Mouse (Mus musculus): ENCODE data around the gene Prkd3. TPM values are rescaled to one million over a fixed set of nuclear protein-coding genes. Genes with fewer than 3 reads are reported as not detected.

Gene Prkd3
- total and polyA plus RNA-seq, 3 experiments: 4.8 to 5.7 TPM; not detected in 1

- peak overlapping the region; percentile 84 to 86 for H3K4me3 ChIP-seq (ENCODE audit: control insufficient read depth in 1 of 2, insufficient read depth in 1 of 2, low read depth in 2 of 2, low read length in 2 of 2)
- peaks cover 8 to 14% of the 10 kb centered on the region in 2 experiments for H3K4me1 ChIP-seq (ENCODE audit: control insufficient read depth in 1 of 2, insufficient read depth in 2 of 2, low read length in 2 of 2)
- no peaks in the 10 kb centered on the region for H3K9me3 ChIP-seq (replicated peaks; ENCODE audit: insufficient read depth, low read length)
- no peak for TF ChIP-seq CHD1 (IDR thresholded peaks at IDR 0.05; ENCODE audit: low read depth, low read length)
- TF ChIP-seq NRF1 (IDR thresholded peaks at IDR 0.05; ENCODE audit: insufficient read depth, low read depth, low read length, poor library complexity, severe bottlenecking): no peak
- TF ChIP-seq SIN3A (IDR thresholded peaks at IDR 0.05; ENCODE audit: low read length): no peak
- TF ChIP-seq NELFE (IDR thresholded peaks at IDR 0.05; ENCODE audit: low read depth, low read length): 0 out of 2 replicates have a peak, but pooled peaks have one; percentile 6
- peak in 1 of 2 experiments; percentile 59; a peak in 1 of 4 replicates for TF ChIP-seq POLR2A (IDR thresholded peaks at IDR 0.05; ENCODE audit: control insufficient read depth in 1 of 2, insufficient read depth in 1 of 2, low read depth in 1 of 2, low read length in 2 of 2, poor library complexity in 1 of 2)
- TF ChIP-seq MAFK (IDR thresholded peaks at IDR 0.05; ENCODE audit: borderline replicate concordance, low read depth, low read length): no peak
- no peak for TF ChIP-seq UBTF (IDR thresholded peaks at IDR 0.05; ENCODE audit: borderline replicate concordance, insufficient read depth, low read depth, low read length)
- no peak for TF ChIP-seq MXI1 (IDR thresholded peaks at IDR 0.05; ENCODE audit: low read depth, low read length)
- no peak for TF ChIP-seq MAX (IDR thresholded peaks at IDR 0.05; ENCODE audit: low read length)
- TF ChIP-seq MYC (IDR thresholded peaks at IDR 0.05; ENCODE audit: low read depth, low read length): no peak
- DNase-seq (ENCODE audit: low read depth, low spot score): no peak
- H3K79me2 ChIP-seq (ENCODE audit: control insufficient read depth, insufficient read depth, low read length, poor library complexity): peaks cover 38% of the 10 kb centered on the region
- peaks cover 7 to 32% of the 10 kb centered on the region in 2 experiments for H3K36me3 ChIP-seq (ENCODE audit: control insufficient read depth in 1 of 2, insufficient read depth in 2 of 2, low read length in 2 of 2)
- no peak overlapping the region for H3K27ac ChIP-seq (ENCODE audit: control insufficient read depth, low read depth, low read length)
- no peaks in the 10 kb centered on the region for H3K27me3 ChIP-seq (ENCODE audit: control insufficient read depth in 1 of 2, insufficient read depth in 2 of 2, low read length in 2 of 2)
- H3K9ac ChIP-seq (ENCODE audit: control insufficient read depth, low read depth, low read length, poor library complexity, severe bottlenecking): peak overlapping the region; percentile 72
These were observed 83.3 kb downstream of the Prkd3 start for GRCm38 (mm10) chr17:78937229-78937853.

- Histone ChIP-seq H3K27ac (ENCODE audit: control insufficient read depth, low read depth, low read length) (peak within 1 kb of the TSS; percentile 66), H3K36me3 (ENCODE audit: control insufficient read depth in 1 of 2, insufficient read depth in 2 of 2, low read length in 2 of 2) (peaks cover 7 to 32% of the 10 kb centered on the region in 2 experiments), H3K9me3 (replicated peaks; ENCODE audit: insufficient read depth, low read length) (no peaks in the 10 kb centered on the region), H3K27me3 (ENCODE audit: control insufficient read depth in 1 of 2, insufficient read depth in 2 of 2, low read length in 2 of 2) (no peaks in the 10 kb centered on the region), H3K79me2 (ENCODE audit: control insufficient read depth, insufficient read depth, low read length, poor library complexity) (peaks cover 42% of the 10 kb centered on the region), H3K4me1 (ENCODE audit: control insufficient read depth in 1 of 2, insufficient read depth in 2 of 2, low read length in 2 of 2) (peaks cover 8 to 14% of the 10 kb centered on the region in 2 experiments), H3K9ac (ENCODE audit: control insufficient read depth, low read depth, low read length, poor library complexity, severe bottlenecking) (peak within 1 kb of the TSS; percentile 91), H3K4me3 (ENCODE audit: control insufficient read depth in 1 of 2, insufficient read depth in 1 of 2, low read depth in 2 of 2, low read length in 2 of 2) (peak within 1 kb of the TSS; percentile 84 to 86)
- peak; percentile 99 for DNase-seq (ENCODE audit: low read depth, low spot score)
- TF ChIP-seq CTCF (IDR thresholded peaks at IDR 0.05 in 2 of 3, conservative IDR thresholded peaks at IDR 0.05 in 1 of 3; ENCODE audit: control insufficient read depth in 1 of 3, insufficient read depth in 1 of 3, low read depth in 2 of 3, low read length in 3 of 3, poor library complexity in 1 of 3, severe bottlenecking in 1 of 3): no peak
- TF ChIP-seq EP300 (IDR thresholded peaks at IDR 0.05; ENCODE audit: low read depth in 1 of 2, low read length in 2 of 2): no peak
- no peak for TF ChIP-seq MEF2A (IDR thresholded peaks at IDR 0.05; ENCODE audit: extremely low read depth, insufficient replicate concordance, low read depth, low read length, poor library complexity, severe bottlenecking)
- TF ChIP-seq CHD1 (IDR thresholded peaks at IDR 0.05; ENCODE audit: low read depth, low read length): no peak
- TF ChIP-seq NRF1 (IDR thresholded peaks at IDR 0.05; ENCODE audit: insufficient read depth, low read depth, low read length, poor library complexity, severe bottlenecking): 0 out of 2 replicates have a peak, but pooled peaks have one; percentile 7
- peak; percentile 65 to 88; a peak in 3 of 4 replicates for TF ChIP-seq POLR2A (IDR thresholded peaks at IDR 0.05; ENCODE audit: control insufficient read depth in 1 of 2, insufficient read depth in 1 of 2, low read depth in 1 of 2, low read length in 2 of 2, poor library complexity in 1 of 2)
- no peak for TF ChIP-seq RAD21 (IDR thresholded peaks at IDR 0.05; ENCODE audit: low read depth, low read length)
- TF ChIP-seq ZMIZ1 (IDR thresholded peaks at IDR 0.05; ENCODE audit: low read depth, low read length): peak; percentile 87
- no peak for TF ChIP-seq CHD2 (IDR thresholded peaks at IDR 0.05; ENCODE audit: low read length)
- TF ChIP-seq USF2 (IDR thresholded peaks at IDR 0.05; ENCODE audit: borderline replicate concordance in 1 of 2, insufficient read depth in 1 of 2, low read depth in 1 of 2, low read length in 2 of 2): no peak
- TF ChIP-seq POLR2AphosphoS5 (IDR thresholded peaks at IDR 0.05; ENCODE audit: borderline replicate concordance, low read depth, low read length): no peak
- TF ChIP-seq ZKSCAN1 (IDR thresholded peaks at IDR 0.05; ENCODE audit: low read depth, low read length): no peak
- no peak for TF ChIP-seq TAL1 (IDR thresholded peaks at IDR 0.05; ENCODE audit: low read length)
- TF ChIP-seq MXI1 (IDR thresholded peaks at IDR 0.05; ENCODE audit: low read depth, low read length): peak; percentile 97
- TF ChIP-seq UBTF (IDR thresholded peaks at IDR 0.05; ENCODE audit: borderline replicate concordance, insufficient read depth, low read depth, low read length): 0 out of 2 replicates have a peak, but pooled peaks have one; percentile 18
- TF ChIP-seq KAT2A (conservative IDR thresholded peaks at IDR 0.05; ENCODE audit: low read depth, low read length): no peak; the same call in 1 of the 2 replicates
- TF ChIP-seq JUND (IDR thresholded peaks at IDR 0.05; ENCODE audit: low read depth, low read length): no peak; the same call in 1 of the 2 replicates
- TF ChIP-seq TBP (IDR thresholded peaks at IDR 0.05; ENCODE audit: low read depth, low read length): peak; percentile 71
- peak; percentile 59 for TF ChIP-seq TCF12 (IDR thresholded peaks at IDR 0.05; ENCODE audit: low read depth, low read length)
- no peak for TF ChIP-seq GATA1 (IDR thresholded peaks at IDR 0.05; ENCODE audit: low read depth, low read length)
- peak; percentile 57; the same call in 1 of the 2 replicates for TF ChIP-seq ETS1 (IDR thresholded peaks at IDR 0.05; ENCODE audit: low read depth, low read length)
- no peak for TF ChIP-seq SMC3 (IDR thresholded peaks at IDR 0.05; ENCODE audit: low read depth, low read length)
These were observed 84.0 kb downstream of the Prkd3 start, which contains the start of the genes Cebpz and Ndufaf7 for GRCm38 (mm10) chr17:78936466-78937228. Cebpz (minus strand) TSS chr17:78937066. Ndufaf7 (plus strand) TSS chr17:78937136.
